Mouse (Mus musculus): ENCODE measurements around the gene Nek2.

- TF ChIP-seq TAL1 (IDR thresholded peaks at IDR 0.05; ENCODE audit: low read length) = no peak
- TF ChIP-seq GATA1 (IDR thresholded peaks at IDR 0.05; ENCODE audit: low read length) = no peak
Measured at GRCm38 (mm10) chr1:191842247-191842646, 21.0 kb downstream of the Nek2 start.

Measured in erythroblast, embryonic 14.5 days (primary cell).